Mouse (Mus musculus) MEL (cell line): ENCODE data around the gene Slc22a15. TPM values are rescaled to one million over a fixed set of nuclear protein-coding genes. Genes with fewer than 3 reads are reported as not detected.

Source experiments
- DNase-seq: peaks from one replicate; pipeline ENCODE4 v3.0.0; 2011; ENCODE audit warnings: low read depth, low spot score
- H3K27ac ChIP-seq: 2 replicates; pipeline ENCODE4 v1.5.1; 2012; ENCODE audit warnings: low read depth, mild to moderate bottlenecking, control low read depth, low read length, moderate library complexity; ENCODE audit not compliant: control insufficient read depth
- H3K27me3 ChIP-seq, 2 experiments: fragments of 150-350 bp in 1 of 2; sonication (generic) in 1 of 2; 2 replicates each; pipeline ENCODE4 v1.6.1; 2012; ENCODE audit warnings: low read length in 2 of 2, mild to moderate bottlenecking in 2 of 2, improper control_type of control experiment in 1 of 2, moderate library complexity in 1 of 2; ENCODE audit not compliant: insufficient read depth in 2 of 2, control insufficient read depth in 1 of 2
- H3K36me3 ChIP-seq, 2 experiments: 2 replicates each; pipeline ENCODE4 v1.6.1; 2012 to 2014; ENCODE audit warnings: low read length in 2 of 2, improper control_type of control experiment in 1 of 2, inconsistent platforms in 1 of 2, mild to moderate bottlenecking in 1 of 2; ENCODE audit not compliant: insufficient read depth in 2 of 2, control insufficient read depth in 1 of 2
- H3K4me1 ChIP-seq, 2 experiments: fragments of 150-350 bp in 1 of 2; sonication (generic) in 1 of 2; 2 replicates each; pipeline ENCODE4 v1.6.1; 2012; ENCODE audit warnings: low read length in 2 of 2, improper control_type of control experiment in 1 of 2, mild to moderate bottlenecking in 1 of 2; ENCODE audit not compliant: insufficient read depth in 2 of 2, control insufficient read depth in 1 of 2
- H3K4me3 ChIP-seq, 2 experiments: fragments of 150-350 bp in 1 of 2; sonication (generic) in 1 of 2; 2 replicates each; pipeline ENCODE4 v1.5.1; 2012; ENCODE audit warnings: low read depth in 2 of 2, low read length in 2 of 2, mild to moderate bottlenecking in 2 of 2, moderate library complexity in 2 of 2, control low read depth in 1 of 2, improper control_type of control experiment in 1 of 2; ENCODE audit not compliant: control insufficient read depth in 1 of 2, insufficient read depth in 1 of 2
- H3K79me2 ChIP-seq: 2 replicates; pipeline ENCODE4 v1.6.1; 2012; ENCODE audit warnings: mild to moderate bottlenecking, low read length, moderate library complexity; ENCODE audit not compliant: control insufficient read depth, poor library complexity, insufficient read depth
- H3K9ac ChIP-seq: 2 replicates; pipeline ENCODE4 v1.6.1; 2012; ENCODE audit warnings: low read depth, mild to moderate bottlenecking, control low read depth, low read length, moderate library complexity; ENCODE audit not compliant: control insufficient read depth, poor library complexity, severe bottlenecking
- H3K9me3 ChIP-seq: fragments of 150-350 bp; sonication (generic); replicated peaks from 2 replicates; pipeline ENCODE4 v1.6.1; 2012; ENCODE audit warnings: mild to moderate bottlenecking, low read length, improper control_type of control experiment, moderate library complexity; ENCODE audit not compliant: insufficient read depth
- BHLHE40 ChIP-seq: IDR thresholded peaks from 2 replicates; pipeline ENCODE4 v1.6.1; 2012; ENCODE audit warnings: low read depth, mild to moderate bottlenecking, inconsistent platforms, low read length, improper control_type of control experiment, borderline replicate concordance
- CHD2 ChIP-seq: IDR thresholded peaks from 2 replicates; pipeline ENCODE4 v1.6.1; 2011; ENCODE audit warnings: low read length, improper control_type of control experiment
- CTCF ChIP-seq, 3 experiments: IDR thresholded peaks in 2 of 3; conservative IDR thresholded peaks in 1 of 3; 2 replicates each; pipeline ENCODE4 v1.5.1; 2011 to 2012; ENCODE audit warnings: low read length in 3 of 3, low read depth in 2 of 3, mild to moderate bottlenecking in 2 of 3, improper control_type of control experiment in 1 of 3, inconsistent platforms in 1 of 3, mixed read lengths in 1 of 3, moderate library complexity in 1 of 3; ENCODE audit not compliant: control insufficient read depth in 1 of 3, insufficient read depth in 1 of 3, poor library complexity in 1 of 3, severe bottlenecking in 1 of 3
- HCFC1 ChIP-seq: IDR thresholded peaks from 2 replicates; pipeline ENCODE4 v1.6.1; 2012; ENCODE audit warnings: low read depth, mild to moderate bottlenecking, inconsistent platforms, low read length, improper control_type of control experiment, moderate library complexity
- JUND ChIP-seq: IDR thresholded peaks from 2 replicates; pipeline ENCODE4 v1.6.1; 2011; ENCODE audit warnings: low read depth, mild to moderate bottlenecking, improper control_type of control experiment, low read length
- MAFK ChIP-seq: IDR thresholded peaks from 2 replicates; pipeline ENCODE4 v1.6.1; 2011; ENCODE audit warnings: low read depth, mild to moderate bottlenecking, low read length, improper control_type of control experiment, borderline replicate concordance
- MAZ ChIP-seq: IDR thresholded peaks from 2 replicates; pipeline ENCODE4 v1.6.1; 2012; ENCODE audit warnings: low read depth, mild to moderate bottlenecking, inconsistent platforms, low read length, improper control_type of control experiment
- MXI1 ChIP-seq: IDR thresholded peaks from 2 replicates; pipeline ENCODE4 v1.6.1; 2011; ENCODE audit warnings: mild to moderate bottlenecking, low read depth, low read length, improper control_type of control experiment
- MYB ChIP-seq: IDR thresholded peaks from 2 replicates; pipeline ENCODE4 v1.6.1; 2011; ENCODE audit warnings: mild to moderate bottlenecking, low read depth, low read length, improper control_type of control experiment
- MYC ChIP-seq: IDR thresholded peaks from 2 replicates; pipeline ENCODE4 v1.6.1; 2011; ENCODE audit warnings: low read depth, mild to moderate bottlenecking, low read length, improper control_type of control experiment, moderate library complexity
- SMC3 ChIP-seq: IDR thresholded peaks from 2 replicates; pipeline ENCODE4 v1.6.1; 2011; ENCODE audit warnings: low read depth, low read length, improper control_type of control experiment
- TAL1 ChIP-seq: IDR thresholded peaks from 2 replicates; pipeline ENCODE4 v1.6.1; 2012; ENCODE audit warnings: mild to moderate bottlenecking, inconsistent platforms, low read length, moderate library complexity, mixed read lengths
- UBTF ChIP-seq: IDR thresholded peaks from 2 replicates; pipeline ENCODE4 v1.6.1; 2012; ENCODE audit warnings: low read depth, mild to moderate bottlenecking, inconsistent platforms, low read length, improper control_type of control experiment, moderate library complexity, borderline replicate concordance; ENCODE audit not compliant: insufficient read depth
- USF2 ChIP-seq, 2 experiments: IDR thresholded peaks; 2 replicates each; pipeline ENCODE4 v1.6.1; 2011 to 2012; ENCODE audit warnings: improper control_type of control experiment in 2 of 2, low read length in 2 of 2, borderline replicate concordance in 1 of 2, inconsistent platforms in 1 of 2, low read depth in 1 of 2, mild to moderate bottlenecking in 1 of 2; ENCODE audit not compliant: insufficient read depth in 1 of 2
- ZC3H11A ChIP-seq: IDR thresholded peaks from 2 replicates; pipeline ENCODE4 v1.6.1; 2012; ENCODE audit warnings: low read depth, mild to moderate bottlenecking, inconsistent platforms, low read length, improper control_type of control experiment
- ZMIZ1 ChIP-seq: IDR thresholded peaks from 2 replicates; pipeline ENCODE4 v1.6.1; 2012; ENCODE audit warnings: low read depth, mild to moderate bottlenecking, inconsistent platforms, low read length, improper control_type of control experiment, moderate library complexity
- ZNF384 ChIP-seq: IDR thresholded peaks from 2 replicates; pipeline ENCODE4 v1.6.1; 2012; ENCODE audit warnings: low read depth, mild to moderate bottlenecking, inconsistent platforms, low read length, improper control_type of control experiment
- polyA plus RNA-seq, 2 experiments: library from polyadenylated mRNA; stranded (reverse) in 1 of 2; unstranded in 1 of 2; fragments of >175 nt in 1 of 2; fragments of >200 nt in 1 of 2; gene quantifications; 2 replicates each; pipeline versions ENCODE4 v1.2.1 to v1.2.4; 2012; ENCODE audit warnings: low replicate concordance in 2 of 2, low read depth in 1 of 2; ENCODE audit not compliant: insufficient read length in 2 of 2, insufficient read depth in 1 of 2, missing spikeins in 1 of 2
- total RNA-seq: library from RNA; depleted of rRNA; stranded (reverse); fragments of 300-350 nt; gene quantifications from 2 replicates; pipeline ENCODE4 v1.2.3, GENCODE M21; 2012

Gene Slc22a15
- total and polyA plus RNA-seq, 3 experiments: 2.2 to 7.9 TPM; not detected in 1

DNA sequence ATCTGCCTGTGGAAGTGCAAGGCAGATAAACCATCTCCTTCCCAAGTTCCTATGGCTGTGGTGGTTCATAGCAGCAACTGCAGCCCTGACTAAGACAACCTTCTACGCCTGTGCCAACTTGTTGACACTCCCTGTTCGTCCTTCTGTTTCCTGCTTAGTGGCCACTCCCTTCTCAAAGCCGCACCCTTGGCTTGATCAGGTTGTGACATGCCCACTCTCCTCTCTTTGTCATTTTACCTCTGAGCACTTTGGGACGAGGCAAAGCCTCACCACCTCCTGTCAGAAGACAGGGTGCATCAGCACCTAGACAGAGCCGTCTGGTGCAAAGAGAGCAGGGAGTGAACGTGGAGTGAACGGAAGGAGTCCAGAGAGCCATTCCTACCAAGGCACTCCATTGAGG, 14.9 kb upstream of the Slc22a15 start:
- Histone ChIP-seq H3K27me3 (peaks cover 0 to 1% of the 10 kb centered on the region in 2 experiments; a peak in 1 of 4 replicates), H3K4me1 (no peaks in the 10 kb centered on the region), H3K79me2 (no peaks in the 10 kb centered on the region), H3K27ac (no peak overlapping the region), H3K9ac (no peak overlapping the region), H3K4me3 (no peak overlapping the region), H3K36me3 (no peaks in the 10 kb centered on the region), H3K9me3 (no peaks in the 10 kb centered on the region)
- TF ChIP-seq CTCF (IDR thresholded peaks at IDR 0.05 in 2 of 3, conservative IDR thresholded peaks at IDR 0.05 in 1 of 3; ENCODE audit: control insufficient read depth in 1 of 3, insufficient read depth in 1 of 3, low read depth in 2 of 3, low read length in 3 of 3, poor library complexity in 1 of 3, severe bottlenecking in 1 of 3): no peak
- no peak for TF ChIP-seq ZMIZ1
- no peak for TF ChIP-seq BHLHE40
- TF ChIP-seq MAFK: no peak
- TF ChIP-seq UBTF: no peak
- TF ChIP-seq SMC3: no peak
- no peak for TF ChIP-seq ZC3H11A
- TF ChIP-seq MAZ: no peak
- TF ChIP-seq JUND: no peak
- TF ChIP-seq MXI1: no peak
- no peak for TF ChIP-seq HCFC1
- TF ChIP-seq USF2 (IDR thresholded peaks at IDR 0.05; ENCODE audit: borderline replicate concordance in 1 of 2, insufficient read depth in 1 of 2, low read depth in 1 of 2, low read length in 2 of 2): no peak
- no peak for TF ChIP-seq TAL1
- no peak for TF ChIP-seq MYC
- no peak for TF ChIP-seq ZNF384
- no peak for DNase-seq

DNA sequence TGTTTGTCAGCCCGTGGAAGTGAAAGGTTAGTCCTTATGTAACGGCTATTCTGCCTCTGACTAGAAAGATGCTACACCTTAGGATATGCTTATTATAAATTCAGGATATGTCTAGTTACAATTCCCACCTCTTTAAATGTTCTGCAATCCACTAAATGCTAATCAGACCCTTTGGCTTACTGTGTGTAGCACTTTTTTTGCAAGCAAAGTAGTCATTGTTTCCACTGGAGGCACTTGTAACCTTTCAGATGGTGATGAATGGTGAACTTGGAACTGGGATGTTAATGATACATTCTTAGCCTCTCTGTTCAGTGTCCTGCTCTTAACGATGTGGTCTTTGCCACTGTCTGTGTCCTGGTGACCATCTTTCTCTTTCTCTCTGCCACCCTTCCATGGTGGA, 12.1 kb upstream of the Slc22a15 start:
- H3K9me3 ChIP-seq: no peaks in the 10 kb centered on the region
- TF ChIP-seq CHD2: no peak
- TF ChIP-seq MYB: no peak
- TF ChIP-seq ZNF384: no peak
- no peak for TF ChIP-seq MAZ
- H3K27ac ChIP-seq: no peak overlapping the region
- H3K27me3 ChIP-seq: peaks cover 0 to 1% of the 10 kb centered on the region in 2 experiments; a peak in 1 of 4 replicates
- H3K79me2 ChIP-seq: no peaks in the 10 kb centered on the region
- no peaks in the 10 kb centered on the region for H3K36me3 ChIP-seq
- no peak for DNase-seq
- no peak overlapping the region for H3K9ac ChIP-seq
- no peak overlapping the region for H3K4me3 ChIP-seq
- H3K4me1 ChIP-seq: no peaks in the 10 kb centered on the region
